Mouse (Mus musculus): ENCODE data around the gene Zmat3.

The Zmat3 gene

DNA sequence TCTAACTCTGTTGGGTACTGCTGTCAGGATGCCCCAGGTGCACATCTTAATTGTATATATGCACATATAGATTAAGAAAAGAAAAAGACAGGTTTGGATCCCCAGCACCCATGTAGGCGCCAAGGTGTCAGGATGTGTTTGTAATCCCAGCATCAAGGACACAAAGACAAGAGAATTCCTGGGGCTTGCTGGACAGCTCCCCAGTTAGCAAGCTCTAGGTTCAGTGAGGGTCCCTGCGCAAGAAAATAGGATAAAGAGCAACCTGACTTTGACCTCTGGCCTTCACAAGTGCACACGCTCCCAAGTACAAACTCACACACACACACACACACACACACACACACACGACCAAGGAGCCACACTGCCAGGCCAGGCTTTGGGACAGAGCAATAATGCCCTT lies 73.8 kb downstream of the Zmat3 start:
- intact Hi-C loops (cut with DNase I) = no loop called here

All from adrenal gland (tissue).